Mouse (Mus musculus): Measurements from ENCODE around the gene Cldnd2.
A peak's percentile ranks its signal among the peaks of the same experiment; 100 is the strongest.

DNA sequence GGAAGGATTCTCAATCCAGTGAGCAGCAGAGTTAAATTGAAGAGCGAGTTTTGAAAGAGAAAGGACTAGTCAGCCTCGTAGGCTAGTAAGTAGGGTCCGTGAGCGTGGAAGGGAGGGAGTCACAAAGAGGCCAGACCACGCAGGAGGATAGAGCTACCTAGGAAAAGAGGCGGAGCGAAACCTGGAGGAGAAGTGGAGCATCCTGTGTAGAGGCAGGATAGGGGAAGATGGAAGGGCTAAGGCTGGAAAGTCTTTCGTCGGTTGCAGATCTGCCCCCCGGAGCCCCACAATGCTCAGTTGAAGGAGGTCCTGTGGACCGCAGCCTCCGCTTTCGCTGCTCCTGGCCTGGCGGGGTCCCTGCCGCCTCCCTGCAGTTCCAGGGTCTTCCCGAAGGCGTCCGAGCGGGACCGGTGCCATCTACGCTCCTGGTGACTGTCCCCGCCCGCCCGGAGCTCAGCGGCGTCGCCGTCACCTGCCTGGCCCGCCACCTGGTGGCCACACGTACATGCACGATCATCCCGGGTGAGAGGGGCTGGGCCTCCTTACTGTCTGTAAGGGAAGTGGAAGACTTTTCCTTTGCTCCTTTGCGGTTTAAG lies 25.6 kb downstream of the Cldnd2 start:
- no peak for TF ChIP-seq POLR2A (IDR thresholded peaks at IDR 0.05; ENCODE audit: extremely low read depth, insufficient read depth, low read length)
- TF ChIP-seq CTCF (IDR thresholded peaks at IDR 0.05; ENCODE audit: low read depth, low read length) = peak; percentile 84

Measured in liver, adult 2 months (tissue).